Mouse (Mus musculus): ENCODE measurements around the gene Ubac2.

GRCm38 (mm10) chr14:121901511-121901910 is 23.1 kb downstream of the Ubac2 start:
- no peak for TF ChIP-seq CTCF (IDR thresholded peaks at IDR 0.05; ENCODE audit: insufficient read depth, low read length)
- TF ChIP-seq POLR2A (IDR thresholded peaks at IDR 0.05; ENCODE audit: borderline replicate concordance, extremely low read depth, low read depth, low read length) = no peak

All from lung, adult 2 months (tissue).